Mouse (Mus musculus): Measurements from ENCODE around the gene Pofut1. TPM values are rescaled to one million over a fixed set of nuclear protein-coding genes. Genes with fewer than 3 reads are reported as not detected.

The Pofut1 gene
- 9.0 and 10.5 TPM in 2 replicates for polyA plus RNA-seq (2014; fragmentation: Nextera tagmentation; extraction: Ambion mirVana)

GRCm38 (mm10) chr2:153241250-153242014 is at the start of gene Pofut1, which contains the start of gene Plagl2:
TSS of gene Pofut1 (plus strand) at chr2:153241533.
TSS of gene Plagl2 (minus strand) at chr2:153241426.
- H3K9me3 ChIP-seq (ENCODE audit: control insufficient read depth, low read length), result no peaks in the 10 kb centered on the region

GRCm38 (mm10) chr2:153194255-153194654 is 47.1 kb upstream of the Pofut1 start:
- ATAC-seq (ENCODE audit: low FRiP score, low TSS enrichment), result no peak

More at GRCm38 (mm10) chr2:153241250-153242014, at the start of gene Pofut1, which contains the start of gene Plagl2:
- H3K9ac ChIP-seq (ENCODE audit: low read depth, low read length), result peak within 1 kb of the TSS; percentile 91
- ATAC-seq (ENCODE audit: low FRiP score, low TSS enrichment), result peak; percentile 97
- no peaks in the 10 kb centered on the region for H3K27me3 ChIP-seq (ENCODE audit: control insufficient read depth, insufficient read depth, low read length)
- H3K4me3 ChIP-seq (ENCODE audit: low read length), result peak within 1 kb of the TSS; percentile 79
- WGBS, result under 1% methylated on average over 43 of the region's 72 CpGs
- peak within 1 kb of the TSS; percentile 91 for H3K4me2 ChIP-seq (replicated peaks; ENCODE audit: low read depth, low read length)
- peaks cover 27% of the 10 kb centered on the region for H3K4me1 ChIP-seq (ENCODE audit: control insufficient read depth, insufficient read depth, low read length)
- H3K36me3 ChIP-seq (ENCODE audit: control insufficient read depth, insufficient read depth, low read length), result peaks cover 27% of the 10 kb centered on the region
- peak within 1 kb of the TSS; percentile 85 for H3K27ac ChIP-seq (ENCODE audit: low read depth, low read length)

GRCm38 (mm10) chr2:153198485-153198884 is 42.8 kb upstream of the Pofut1 start:
- Histone ChIP-seq H3K36me3 (ENCODE audit: control insufficient read depth, insufficient read depth, low read length) (peaks cover 79% of the 10 kb centered on the region), H3K27me3 (ENCODE audit: control insufficient read depth, insufficient read depth, low read length) (no peaks in the 10 kb centered on the region), H3K4me2 (replicated peaks; ENCODE audit: low read depth, low read length) (no peak overlapping the region), H3K9me3 (ENCODE audit: control insufficient read depth, low read length) (no peaks in the 10 kb centered on the region), H3K9ac (ENCODE audit: low read depth, low read length) (no peak overlapping the region), H3K4me3 (ENCODE audit: low read length) (no peak overlapping the region), H3K4me1 (ENCODE audit: control insufficient read depth, insufficient read depth, low read length) (no peaks in the 10 kb centered on the region), H3K27ac (ENCODE audit: low read depth, low read length) (no peak overlapping the region)
- WGBS, result 78% methylated on average over 5 of the region's 5 CpGs
- ATAC-seq (ENCODE audit: low FRiP score, low TSS enrichment), result no peak

More at GRCm38 (mm10) chr2:153194255-153194654, 47.1 kb upstream of the Pofut1 start:
- Histone ChIP-seq H3K27ac (ENCODE audit: low read depth, low read length) (no peak overlapping the region), H3K36me3 (ENCODE audit: control insufficient read depth, insufficient read depth, low read length) (peaks cover 87% of the 10 kb centered on the region), H3K4me3 (ENCODE audit: low read length) (no peak overlapping the region), H3K4me1 (ENCODE audit: control insufficient read depth, insufficient read depth, low read length) (no peaks in the 10 kb centered on the region), H3K9ac (ENCODE audit: low read depth, low read length) (no peak overlapping the region), H3K4me2 (replicated peaks; ENCODE audit: low read depth, low read length) (no peak overlapping the region), H3K9me3 (ENCODE audit: control insufficient read depth, low read length) (no peaks in the 10 kb centered on the region), H3K27me3 (ENCODE audit: control insufficient read depth, insufficient read depth, low read length) (no peaks in the 10 kb centered on the region)
- WGBS, result 98% methylated on average over 3 of the region's 3 CpGs

- Histone ChIP-seq H3K9me3 (ENCODE audit: control insufficient read depth, low read length) (no peaks in the 10 kb centered on the region), H3K27ac (ENCODE audit: low read depth, low read length) (no peak overlapping the region), H3K4me2 (replicated peaks; ENCODE audit: low read depth, low read length) (no peak overlapping the region), H3K36me3 (ENCODE audit: control insufficient read depth, insufficient read depth, low read length) (peaks cover 79% of the 10 kb centered on the region), H3K4me3 (ENCODE audit: low read length) (no peak overlapping the region), H3K27me3 (ENCODE audit: control insufficient read depth, insufficient read depth, low read length) (no peaks in the 10 kb centered on the region), H3K9ac (ENCODE audit: low read depth, low read length) (no peak overlapping the region), H3K4me1 (ENCODE audit: control insufficient read depth, insufficient read depth, low read length) (no peaks in the 10 kb centered on the region)
- WGBS, result 86% methylated on average over 2 of the region's 2 CpGs
- no peak for ATAC-seq (ENCODE audit: low FRiP score, low TSS enrichment)
These were observed 42.2 kb upstream of the Pofut1 start for GRCm38 (mm10) chr2:153199114-153199513.

GRCm38 (mm10) chr2:153202766-153203165 is 38.6 kb upstream of the Pofut1 start:
- H3K4me1 ChIP-seq (ENCODE audit: control insufficient read depth, insufficient read depth, low read length), result no peaks in the 10 kb centered on the region
- H3K36me3 ChIP-seq (ENCODE audit: control insufficient read depth, insufficient read depth, low read length), result peaks cover 81% of the 10 kb centered on the region
- H3K9me3 ChIP-seq (ENCODE audit: control insufficient read depth, low read length), result no peaks in the 10 kb centered on the region
- 71% methylated on average over 1 of the region's 1 CpGs for WGBS
- H3K27me3 ChIP-seq (ENCODE audit: control insufficient read depth, insufficient read depth, low read length), result no peaks in the 10 kb centered on the region
- H3K9ac ChIP-seq (ENCODE audit: low read depth, low read length), result no peak overlapping the region
- ATAC-seq (ENCODE audit: low FRiP score, low TSS enrichment), result no peak
- H3K4me3 ChIP-seq (ENCODE audit: low read length), result no peak overlapping the region
- no peak overlapping the region for H3K27ac ChIP-seq (ENCODE audit: low read depth, low read length)
- no peak overlapping the region for H3K4me2 ChIP-seq (replicated peaks; ENCODE audit: low read depth, low read length)

GRCm38 (mm10) chr2:153208149-153208548 is 33.2 kb upstream of the Pofut1 start:
- peaks cover 57% of the 10 kb centered on the region for H3K36me3 ChIP-seq (ENCODE audit: control insufficient read depth, insufficient read depth, low read length)
- H3K4me1 ChIP-seq (ENCODE audit: control insufficient read depth, insufficient read depth, low read length), result no peaks in the 10 kb centered on the region
- H3K27me3 ChIP-seq (ENCODE audit: control insufficient read depth, insufficient read depth, low read length), result no peaks in the 10 kb centered on the region
- no peak overlapping the region for H3K4me2 ChIP-seq (replicated peaks; ENCODE audit: low read depth, low read length)
- no peak overlapping the region for H3K4me3 ChIP-seq (ENCODE audit: low read length)
- no peak overlapping the region for H3K9ac ChIP-seq (ENCODE audit: low read depth, low read length)
- 92% methylated on average over 2 of the region's 2 CpGs for WGBS
- ATAC-seq (ENCODE audit: low FRiP score, low TSS enrichment), result no peak
- no peak overlapping the region for H3K27ac ChIP-seq (ENCODE audit: low read depth, low read length)
- H3K9me3 ChIP-seq (ENCODE audit: control insufficient read depth, low read length), result no peaks in the 10 kb centered on the region

GRCm38 (mm10) chr2:153209286-153209685 is 32.0 kb upstream of the Pofut1 start:
- Histone ChIP-seq H3K36me3 (ENCODE audit: control insufficient read depth, insufficient read depth, low read length) (peaks cover 51% of the 10 kb centered on the region), H3K4me2 (replicated peaks; ENCODE audit: low read depth, low read length) (no peak overlapping the region), H3K9me3 (ENCODE audit: control insufficient read depth, low read length) (no peaks in the 10 kb centered on the region), H3K27ac (ENCODE audit: low read depth, low read length) (no peak overlapping the region; the same call in 1 of the 2 replicates), H3K27me3 (ENCODE audit: control insufficient read depth, insufficient read depth, low read length) (no peaks in the 10 kb centered on the region), H3K4me1 (ENCODE audit: control insufficient read depth, insufficient read depth, low read length) (no peaks in the 10 kb centered on the region), H3K9ac (ENCODE audit: low read depth, low read length) (no peak overlapping the region), H3K4me3 (ENCODE audit: low read length) (no peak overlapping the region)
- 90% methylated on average over 5 of the region's 5 CpGs for WGBS
- no peak for ATAC-seq (ENCODE audit: low FRiP score, low TSS enrichment)

- Histone ChIP-seq H3K27me3 (ENCODE audit: control insufficient read depth, insufficient read depth, low read length) (no peaks in the 10 kb centered on the region), H3K4me2 (replicated peaks; ENCODE audit: low read depth, low read length) (no peak overlapping the region), H3K9ac (ENCODE audit: low read depth, low read length) (no peak overlapping the region), H3K4me3 (ENCODE audit: low read length) (no peak overlapping the region), H3K4me1 (ENCODE audit: control insufficient read depth, insufficient read depth, low read length) (no peaks in the 10 kb centered on the region), H3K36me3 (ENCODE audit: control insufficient read depth, insufficient read depth, low read length) (peaks cover 31% of the 10 kb centered on the region), H3K27ac (ENCODE audit: low read depth, low read length) (no peak overlapping the region), H3K9me3 (ENCODE audit: control insufficient read depth, low read length) (no peaks in the 10 kb centered on the region)
- no peak for ATAC-seq (ENCODE audit: low FRiP score, low TSS enrichment)
- WGBS, result 97% methylated on average over 5 of the region's 5 CpGs
These were observed 29.9 kb upstream of the Pofut1 start for GRCm38 (mm10) chr2:153211451-153211850.

- ATAC-seq (ENCODE audit: low FRiP score, low TSS enrichment), result no peak
- Histone ChIP-seq H3K4me2 (replicated peaks; ENCODE audit: low read depth, low read length) (no peak overlapping the region), H3K36me3 (ENCODE audit: control insufficient read depth, insufficient read depth, low read length) (peaks cover 13% of the 10 kb centered on the region), H3K27ac (ENCODE audit: low read depth, low read length) (no peak overlapping the region), H3K4me3 (ENCODE audit: low read length) (no peak overlapping the region), H3K9ac (ENCODE audit: low read depth, low read length) (no peak overlapping the region), H3K9me3 (ENCODE audit: control insufficient read depth, low read length) (no peaks in the 10 kb centered on the region), H3K27me3 (ENCODE audit: control insufficient read depth, insufficient read depth, low read length) (no peaks in the 10 kb centered on the region), H3K4me1 (ENCODE audit: control insufficient read depth, insufficient read depth, low read length) (no peaks in the 10 kb centered on the region)
- WGBS, result 83% methylated on average over 4 of the region's 4 CpGs
These were observed 28.0 kb upstream of the Pofut1 start for GRCm38 (mm10) chr2:153213351-153213750.

Data from kidney, embryonic 14.5 days (tissue).